Mouse (Mus musculus) thymus, postnatal 25 days (tissue): ENCODE measurements around the gene Emid1.

Experiments
- DNase-seq: peaks from one replicate; pipeline ENCODE4 v3.0.0; 2022

The Emid1 gene

GRCm38 (mm10) chr11:5160722-5161485, 8.8 kb upstream of the Emid1 start:
- peak; percentile 80 for DNase-seq

GRCm38 (mm10) chr11:5158056-5158455, 6.0 kb upstream of the Emid1 start:
- no peak for DNase-seq

- DNase-seq, result no peak
Measured at GRCm38 (mm10) chr11:5154961-5155805, 3.1 kb upstream of the Emid1 start.

- no peak for DNase-seq
Measured at GRCm38 (mm10) chr11:5151247-5151630, 818 bp downstream of the Emid1 start.

- DNase-seq, result peak; percentile 32
Measured at GRCm38 (mm10) chr11:5150416-5151246, 1.4 kb downstream of the Emid1 start.

GRCm38 (mm10) chr11:5149955-5150354, 2.1 kb downstream of the Emid1 start:
- no peak for DNase-seq

GRCm38 (mm10) chr11:5149249-5149648, 2.8 kb downstream of the Emid1 start:
- DNase-seq, result no peak

- DNase-seq, result no peak
Measured at GRCm38 (mm10) chr11:5145600-5145999, 6.5 kb downstream of the Emid1 start.

- no peak for DNase-seq
Measured at GRCm38 (mm10) chr11:5141965-5142364, 10.1 kb downstream of the Emid1 start.

GRCm38 (mm10) chr11:5141252-5141651, 10.8 kb downstream of the Emid1 start:
- DNase-seq, result no peak

GRCm38 (mm10) chr11:5140619-5141018, 11.4 kb downstream of the Emid1 start:
- no peak for DNase-seq

GRCm38 (mm10) chr11:5139372-5139771, 12.7 kb downstream of the Emid1 start:
- no peak for DNase-seq

GRCm38 (mm10) chr11:5138642-5139041, 13.4 kb downstream of the Emid1 start:
- no peak for DNase-seq

GRCm38 (mm10) chr11:5135914-5136313, 16.1 kb downstream of the Emid1 start:
- DNase-seq, result no peak

- DNase-seq, result no peak
Measured at GRCm38 (mm10) chr11:5132751-5133150, 19.3 kb downstream of the Emid1 start.

GRCm38 (mm10) chr11:5130111-5130665, 21.9 kb downstream of the Emid1 start:
- no peak for DNase-seq

GRCm38 (mm10) chr11:5129035-5129480, 23.0 kb downstream of the Emid1 start:
- no peak for DNase-seq

GRCm38 (mm10) chr11:5125713-5126112, 26.3 kb downstream of the Emid1 start:
- DNase-seq, result no peak

- DNase-seq, result peak; percentile 94
Measured at GRCm38 (mm10) chr11:5114931-5115581, 37.0 kb downstream of the Emid1 start.

- DNase-seq, result no peak
Measured at GRCm38 (mm10) chr11:5113645-5114044, 38.4 kb downstream of the Emid1 start.

- no peak for DNase-seq
Measured at GRCm38 (mm10) chr11:5109441-5109840, 42.6 kb downstream of the Emid1 start.

GRCm38 (mm10) chr11:5103986-5104509, 48.0 kb downstream of the Emid1 start:
- no peak for DNase-seq
